Mouse (Mus musculus): ENCODE data around the gene Lrig3. TPM values are rescaled to one million over a fixed set of nuclear protein-coding genes. Genes with fewer than 3 reads are reported as not detected.

The Lrig3 gene
- polyA plus RNA-seq (2015; fragmentation: Nextera tagmentation; extraction: Ambion mirVana): 1.9 and 2.0 TPM in 2 replicates

GRCm38 (mm10) chr10:125965968-125966480 is at the start of gene Lrig3:
Lrig3 (plus strand) TSS chr10:125966168.
- peaks cover 32% of the 10 kb centered on the region for H3K4me1 ChIP-seq
- H3K27ac ChIP-seq (replicated peaks): 0 out of 2 replicates have a peak within 1 kb of the TSS, but pooled peaks have one; percentile 40
- under 1% methylated on average over 61 of the region's 62 CpGs for WGBS
- no peaks in the 10 kb centered on the region for H3K9me3 ChIP-seq
- peak within 1 kb of the TSS; percentile 84 for H3K4me3 ChIP-seq
- H3K9ac ChIP-seq (replicated peaks): peak within 1 kb of the TSS; percentile 64
- H3K36me3 ChIP-seq: no peaks in the 10 kb centered on the region
- peaks cover 22% of the 10 kb centered on the region for H3K27me3 ChIP-seq
- peak within 1 kb of the TSS; percentile 100 for H3K4me2 ChIP-seq (replicated peaks)
- peak; percentile 93 for ATAC-seq (replicated peaks)

GRCm38 (mm10) chr10:125916781-125917180 is 49.2 kb upstream of the Lrig3 start:
- Histone ChIP-seq H3K36me3 (no peaks in the 10 kb centered on the region), H3K4me2 (replicated peaks) (no peak overlapping the region), H3K4me3 (no peak overlapping the region), H3K27ac (replicated peaks) (no peak overlapping the region), H3K4me1 (0 out of 2 replicates have a peak, but pooled peaks cover 3% of the 10 kb centered on the region), H3K9ac (replicated peaks) (no peak overlapping the region), H3K9me3 (no peaks in the 10 kb centered on the region), H3K27me3 (no peaks in the 10 kb centered on the region)
- WGBS: 39% methylated on average over 6 of the region's 6 CpGs
- no peak for ATAC-seq (replicated peaks)

- H3K9me3 ChIP-seq: no peaks in the 10 kb centered on the region
- H3K4me1 ChIP-seq: 0 out of 2 replicates have a peak, but pooled peaks cover 3% of the 10 kb centered on the region
- H3K4me2 ChIP-seq (replicated peaks): peak overlapping the region; percentile 24
- no peak overlapping the region for H3K9ac ChIP-seq (replicated peaks)
- 0 out of 2 replicates have a peak, but pooled peaks have one; percentile 23 for ATAC-seq (replicated peaks)
- H3K36me3 ChIP-seq: no peaks in the 10 kb centered on the region
- no peak overlapping the region for H3K4me3 ChIP-seq
- H3K27me3 ChIP-seq: no peaks in the 10 kb centered on the region
- 11% methylated on average over 9 of the region's 9 CpGs for WGBS
- H3K27ac ChIP-seq (replicated peaks): no peak overlapping the region
Observed at GRCm38 (mm10) chr10:125917436-125917871, 48.5 kb upstream of the Lrig3 start.

- Histone ChIP-seq H3K9me3 (no peaks in the 10 kb centered on the region), H3K4me2 (replicated peaks) (no peak overlapping the region), H3K27ac (replicated peaks) (no peak overlapping the region), H3K4me1 (0 out of 2 replicates have a peak, but pooled peaks cover 3% of the 10 kb centered on the region), H3K27me3 (no peaks in the 10 kb centered on the region), H3K36me3 (no peaks in the 10 kb centered on the region), H3K9ac (replicated peaks) (no peak overlapping the region), H3K4me3 (no peak overlapping the region)
- WGBS: 78% methylated on average over 1 of the region's 1 CpGs
- ATAC-seq (replicated peaks): no peak
Observed at GRCm38 (mm10) chr10:125918994-125919393, 47.0 kb upstream of the Lrig3 start.

- WGBS: 32% methylated on average over 6 of the region's 6 CpGs
- Histone ChIP-seq H3K9ac (replicated peaks) (no peak overlapping the region), H3K9me3 (no peaks in the 10 kb centered on the region), H3K4me3 (no peak overlapping the region), H3K27ac (replicated peaks) (no peak overlapping the region), H3K4me1 (0 out of 2 replicates have a peak, but pooled peaks cover 3% of the 10 kb centered on the region), H3K27me3 (no peaks in the 10 kb centered on the region), H3K4me2 (replicated peaks) (no peak overlapping the region), H3K36me3 (no peaks in the 10 kb centered on the region)
- no peak for ATAC-seq (replicated peaks)
Observed at GRCm38 (mm10) chr10:125921654-125922446, 44.1 kb upstream of the Lrig3 start.

GRCm38 (mm10) chr10:125929961-125930360 is 36.0 kb upstream of the Lrig3 start:
- no peak for ATAC-seq (replicated peaks)
- Histone ChIP-seq H3K4me3 (no peak overlapping the region), H3K4me2 (replicated peaks) (no peak overlapping the region), H3K27ac (replicated peaks) (no peak overlapping the region), H3K27me3 (no peaks in the 10 kb centered on the region), H3K36me3 (no peaks in the 10 kb centered on the region), H3K9me3 (no peaks in the 10 kb centered on the region), H3K4me1 (peaks cover 12% of the 10 kb centered on the region; the same call in 1 of the 2 replicates), H3K9ac (replicated peaks) (no peak overlapping the region)
- WGBS: 91% methylated on average over 3 of the region's 3 CpGs

GRCm38 (mm10) chr10:125933388-125933787 is 32.6 kb upstream of the Lrig3 start:
- Histone ChIP-seq H3K4me3 (no peak overlapping the region), H3K9me3 (no peaks in the 10 kb centered on the region)
- ATAC-seq (replicated peaks): no peak

GRCm38 (mm10) chr10:125934095-125934494 is 31.9 kb upstream of the Lrig3 start:
- Histone ChIP-seq H3K4me2 (replicated peaks) (no peak overlapping the region), H3K9me3 (no peaks in the 10 kb centered on the region), H3K27me3 (no peaks in the 10 kb centered on the region), H3K9ac (replicated peaks) (no peak overlapping the region), H3K36me3 (no peaks in the 10 kb centered on the region), H3K4me3 (no peak overlapping the region), H3K4me1 (peaks cover 12% of the 10 kb centered on the region; the same call in 1 of the 2 replicates), H3K27ac (replicated peaks) (no peak overlapping the region)
- ATAC-seq (replicated peaks): peak; percentile 68
- 18% methylated on average over 3 of the region's 3 CpGs for WGBS

More at GRCm38 (mm10) chr10:125933388-125933787, 32.6 kb upstream of the Lrig3 start:
- H3K27me3 ChIP-seq: no peaks in the 10 kb centered on the region
- H3K27ac ChIP-seq (replicated peaks): no peak overlapping the region
- H3K36me3 ChIP-seq: no peaks in the 10 kb centered on the region
- 73% methylated on average over 6 of the region's 6 CpGs for WGBS
- H3K4me2 ChIP-seq (replicated peaks): no peak overlapping the region
- H3K4me1 ChIP-seq: peaks cover 12% of the 10 kb centered on the region; the same call in 1 of the 2 replicates
- no peak overlapping the region for H3K9ac ChIP-seq (replicated peaks)

- Histone ChIP-seq H3K27ac (replicated peaks) (no peak overlapping the region), H3K4me3 (no peak overlapping the region), H3K9ac (replicated peaks) (no peak overlapping the region), H3K4me1 (peaks cover 12% of the 10 kb centered on the region; the same call in 1 of the 2 replicates), H3K36me3 (no peaks in the 10 kb centered on the region), H3K27me3 (no peaks in the 10 kb centered on the region), H3K9me3 (no peaks in the 10 kb centered on the region), H3K4me2 (replicated peaks) (no peak overlapping the region)
- no peak for ATAC-seq (replicated peaks)
- 86% methylated on average over 11 of the region's 11 CpGs for WGBS
Observed at GRCm38 (mm10) chr10:125937517-125938497, 28.2 kb upstream of the Lrig3 start.

- no peak overlapping the region for H3K9ac ChIP-seq (replicated peaks)
- H3K36me3 ChIP-seq: no peaks in the 10 kb centered on the region
- no peak overlapping the region for H3K4me2 ChIP-seq (replicated peaks)
- WGBS: 89% methylated on average over 12 of the region's 12 CpGs
- no peak for ATAC-seq (replicated peaks)
- no peaks in the 10 kb centered on the region for H3K27me3 ChIP-seq
- H3K4me3 ChIP-seq: no peak overlapping the region
- H3K9me3 ChIP-seq: no peaks in the 10 kb centered on the region
- peaks cover 7% of the 10 kb centered on the region; the same call in 1 of the 2 replicates for H3K4me1 ChIP-seq
- no peak overlapping the region for H3K27ac ChIP-seq (replicated peaks)
Observed at GRCm38 (mm10) chr10:125938528-125939402, 27.2 kb upstream of the Lrig3 start.
